Mouse (Mus musculus): Measurements from ENCODE around the gene Khdc1c.
"Not testable (repeated sequence)": the region's sequence is repeated elsewhere in the genome, so short reads cannot be mapped to it uniquely, and the experiment has no call there.

The Khdc1c gene

GRCm38 (mm10) chr1:21368031-21368430, at the start of gene Khdc1c:
Gene Khdc1c (plus strand): TSS chr1:21368331.
- in situ Hi-C loops (cut with MboI; ENCODE audit: low sequenced_read_pairs): not testable (repeated sequence)

DNA sequence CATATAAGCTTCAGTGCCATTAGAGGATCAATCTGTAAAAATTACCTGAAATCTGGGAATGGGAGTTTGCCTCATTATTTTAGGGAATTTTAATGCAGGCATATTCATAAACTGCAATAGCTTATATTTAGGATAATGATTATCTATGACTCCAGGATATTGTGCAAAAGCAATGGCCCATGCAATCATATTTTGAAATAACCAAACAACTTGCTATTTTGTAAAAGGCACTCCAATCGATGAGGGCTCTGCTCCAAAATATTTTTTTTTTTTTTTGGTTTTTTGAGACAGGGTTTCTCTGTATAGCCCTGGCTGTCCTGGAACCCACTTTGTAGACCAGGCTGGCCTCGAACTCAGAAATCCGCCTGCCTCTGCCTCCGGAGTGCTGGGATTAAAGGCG, 47.9 kb upstream of the Khdc1c start:
- in situ Hi-C loops (cut with MboI; ENCODE audit: low sequenced_read_pairs): not testable (repeated sequence)

DNA sequence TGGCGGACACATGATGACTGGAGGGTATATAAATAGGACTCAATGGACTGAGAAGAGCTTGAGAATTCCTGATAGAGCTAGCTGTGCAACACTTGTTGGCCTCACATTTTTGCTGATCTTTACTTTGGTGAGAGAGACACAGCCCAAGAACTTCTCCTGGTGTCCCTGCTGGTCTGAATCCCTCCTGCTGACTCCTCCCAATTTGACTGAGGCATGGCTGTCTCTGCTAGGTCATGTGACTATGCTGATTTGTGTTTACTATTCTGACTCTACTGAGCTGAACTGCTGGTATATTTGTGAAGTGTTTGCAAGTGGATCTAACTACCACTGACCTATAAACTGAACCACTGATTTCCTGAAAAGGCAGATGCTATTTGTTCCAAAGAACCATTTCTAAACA, 46.5 kb upstream of the Khdc1c start:
- in situ Hi-C loops (cut with MboI; ENCODE audit: low sequenced_read_pairs): no loop called here

DNA sequence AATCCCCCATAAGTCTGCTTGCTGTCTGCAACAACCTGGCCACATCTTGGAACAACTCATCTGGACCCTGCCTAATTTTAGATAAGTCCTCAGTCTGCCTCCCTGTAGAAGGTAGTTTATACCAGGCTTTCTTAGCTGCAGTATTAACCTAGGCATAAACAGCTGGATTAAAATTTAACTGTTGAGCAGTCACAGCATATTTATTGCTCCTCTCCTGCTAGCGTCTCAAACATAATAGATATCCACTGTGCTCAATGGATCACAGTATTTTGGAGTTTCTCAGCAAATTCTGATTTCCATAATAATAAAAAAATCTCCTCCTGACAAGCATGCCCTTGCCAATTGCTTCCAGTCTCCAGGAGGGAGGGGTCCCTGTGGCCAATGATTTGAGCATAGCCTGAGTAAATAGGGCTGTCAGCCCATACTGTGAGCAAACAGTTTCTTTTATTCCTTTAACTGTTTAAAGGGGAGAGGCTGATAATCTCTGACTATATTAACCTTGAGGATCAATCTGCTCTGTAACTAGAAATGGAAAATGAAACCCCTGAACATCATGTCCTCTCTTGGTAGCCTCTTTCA, 44.0 kb upstream of the Khdc1c start:
- in situ Hi-C loops (cut with MboI; ENCODE audit: low sequenced_read_pairs): no loop called here

DNA sequence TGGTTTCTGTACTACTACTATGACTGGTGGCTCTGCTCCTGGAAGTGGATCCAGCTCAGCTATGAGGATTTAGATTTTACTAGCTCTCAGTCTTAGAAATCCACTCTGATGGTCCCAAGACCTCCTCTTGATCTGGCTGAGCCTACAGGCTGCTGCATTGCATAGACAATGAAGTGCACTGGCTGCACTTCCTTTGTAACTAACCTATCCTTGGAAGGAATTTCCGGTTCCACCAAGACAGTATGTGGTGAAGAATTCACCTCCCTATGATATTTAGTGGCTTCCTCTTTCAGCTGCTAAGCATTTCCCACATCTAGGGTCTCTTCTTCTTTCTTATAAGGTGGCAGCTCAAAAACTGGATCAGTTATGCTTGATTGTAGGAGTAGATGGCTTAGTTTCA, 43.5 kb upstream of the Khdc1c start:
- in situ Hi-C loops (cut with MboI; ENCODE audit: low sequenced_read_pairs): no loop called here

- in situ Hi-C loops (cut with MboI; ENCODE audit: low sequenced_read_pairs): no loop called here
Observed at GRCm38 (mm10) chr1:21326733-21327132, 41.4 kb upstream of the Khdc1c start.

DNA sequence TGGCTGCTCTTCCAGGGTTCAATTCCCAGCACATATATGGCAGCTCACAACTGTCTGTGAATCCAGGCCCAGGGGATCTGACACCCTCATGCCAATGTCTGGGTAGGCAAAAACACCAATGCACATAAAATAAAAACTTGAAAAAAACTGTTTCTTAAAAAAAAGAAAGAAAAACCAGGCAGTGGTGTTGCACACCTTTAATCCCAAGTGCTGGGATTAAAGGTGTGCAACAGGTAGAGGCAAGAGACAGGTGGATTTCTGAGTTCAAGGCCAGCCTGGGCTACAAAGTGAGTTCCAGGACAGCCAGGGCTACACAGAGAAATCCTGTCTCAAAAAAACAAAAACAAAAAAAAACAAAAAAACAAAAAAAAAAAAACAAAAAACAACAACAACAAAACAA, 37.0 kb upstream of the Khdc1c start:
- in situ Hi-C loops (cut with MboI; ENCODE audit: low sequenced_read_pairs): not testable (repeated sequence)

DNA sequence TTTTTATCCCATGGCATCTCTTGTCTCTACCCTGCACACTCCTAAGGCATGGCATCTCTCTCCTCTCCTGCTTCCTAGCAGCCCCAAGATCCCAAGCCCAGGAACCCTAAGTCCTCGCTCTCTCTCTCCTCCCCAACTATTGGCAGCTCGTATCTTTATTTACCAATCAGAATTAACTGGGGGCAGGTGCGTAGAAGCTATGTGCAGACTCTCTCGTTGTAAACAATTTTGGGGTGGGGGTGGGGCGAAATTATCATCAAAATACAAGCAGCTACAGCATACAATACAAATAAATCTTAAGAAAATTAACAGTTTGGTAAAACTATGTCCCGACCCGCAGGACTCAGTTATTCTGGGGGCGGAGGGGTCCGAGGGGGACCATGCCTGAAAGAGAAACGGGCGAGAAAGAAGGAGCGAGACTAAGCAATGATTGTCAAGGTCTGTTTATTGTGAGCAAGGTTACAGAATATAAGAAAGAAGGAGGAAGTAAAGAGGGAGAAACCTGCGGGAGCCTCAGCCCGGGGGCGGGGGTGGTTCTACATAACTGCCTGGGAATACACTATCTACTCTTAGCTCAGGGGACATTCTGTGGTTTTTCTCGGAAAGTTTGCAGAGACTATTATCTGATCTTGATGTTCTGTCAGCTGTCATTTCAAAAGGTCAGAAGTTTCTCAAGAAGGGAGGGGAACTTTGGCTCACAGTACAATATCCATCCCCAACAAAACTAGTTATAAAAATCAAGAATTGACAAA, 34.7 kb upstream of the Khdc1c start:
- in situ Hi-C loops (cut with MboI; ENCODE audit: low sequenced_read_pairs): no loop called here

DNA sequence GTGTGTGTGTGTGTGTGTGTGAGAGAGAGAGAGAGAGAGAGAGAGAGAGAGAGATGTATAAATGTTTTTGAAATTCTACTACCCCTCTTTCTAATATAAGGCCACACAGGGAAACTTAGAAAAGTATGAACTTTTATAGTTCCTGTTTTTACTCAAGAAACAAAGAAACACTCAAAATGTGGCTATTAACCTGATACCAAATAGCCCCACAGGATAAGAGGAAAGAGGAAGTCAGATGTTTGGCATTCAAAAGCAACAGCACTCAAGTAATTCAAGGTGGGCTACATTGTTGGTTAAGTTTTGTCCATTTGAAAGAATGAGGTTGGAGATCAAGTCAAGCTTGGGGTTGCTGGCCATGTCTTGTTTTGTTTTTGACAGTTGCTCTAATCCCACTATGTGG, 32.3 kb upstream of the Khdc1c start:
- in situ Hi-C loops (cut with MboI; ENCODE audit: low sequenced_read_pairs): no loop called here

GRCm38 (mm10) chr1:21340745-21341144, 27.4 kb upstream of the Khdc1c start:
- in situ Hi-C loops (cut with MboI; ENCODE audit: low sequenced_read_pairs): no loop called here

GRCm38 (mm10) chr1:21344253-21344652, 23.9 kb upstream of the Khdc1c start:
- in situ Hi-C loops (cut with MboI; ENCODE audit: low sequenced_read_pairs): no loop called here

GRCm38 (mm10) chr1:21344752-21345151, 23.4 kb upstream of the Khdc1c start:
- in situ Hi-C loops (cut with MboI; ENCODE audit: low sequenced_read_pairs): not testable (repeated sequence)

DNA sequence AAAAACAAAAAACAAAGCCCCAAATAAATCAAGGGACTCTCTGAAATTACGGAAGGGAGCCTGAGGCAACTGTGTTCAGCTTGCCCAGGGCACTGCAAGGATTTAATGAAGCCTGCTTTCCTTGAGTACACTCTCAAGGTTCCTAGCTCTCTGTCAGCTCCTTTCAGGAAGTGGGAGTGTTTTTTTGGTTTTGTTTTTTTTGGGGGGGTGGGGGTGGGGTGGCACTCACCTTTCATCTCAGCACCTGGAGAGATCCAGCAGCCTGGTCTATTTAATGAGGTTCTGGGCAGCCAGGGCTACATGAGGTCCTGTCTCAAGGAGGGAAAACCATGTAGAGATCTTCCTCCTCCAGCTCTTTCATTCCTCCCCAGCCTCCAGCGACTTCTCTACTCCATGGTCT, 18.8 kb upstream of the Khdc1c start, which contains the start of gene Khdc1a:
Khdc1a (plus strand) TSS at position 301 of the 400 bp plus-strand sequence.
- in situ Hi-C loops (cut with MboI; ENCODE audit: low sequenced_read_pairs): no loop called here

DNA sequence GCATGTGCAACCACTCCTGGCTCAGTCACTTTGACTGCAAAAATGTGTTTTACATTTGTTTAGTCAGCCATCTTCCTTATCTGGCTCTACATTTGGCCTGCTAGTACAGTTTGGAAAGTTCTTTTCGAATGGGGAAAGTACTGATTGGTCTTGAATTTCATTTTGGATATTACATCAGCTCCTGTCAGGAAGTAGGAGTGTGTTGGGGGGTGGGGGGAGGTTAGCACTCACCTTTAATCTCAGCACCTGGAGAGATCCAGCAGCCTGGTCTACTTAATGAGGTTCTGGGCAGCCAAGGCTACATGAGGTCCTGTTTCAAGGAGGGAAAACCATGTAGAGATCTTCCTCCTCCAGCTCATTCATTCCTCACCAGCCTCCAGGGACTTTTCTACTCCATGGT, 15.1 kb downstream of the Khdc1c start, which contains the start of gene Khdc1b:
Khdc1b (plus strand) TSS at position 301 of the 400 bp plus-strand sequence.
- in situ Hi-C loops (cut with MboI; ENCODE audit: low sequenced_read_pairs): no loop called here

DNA sequence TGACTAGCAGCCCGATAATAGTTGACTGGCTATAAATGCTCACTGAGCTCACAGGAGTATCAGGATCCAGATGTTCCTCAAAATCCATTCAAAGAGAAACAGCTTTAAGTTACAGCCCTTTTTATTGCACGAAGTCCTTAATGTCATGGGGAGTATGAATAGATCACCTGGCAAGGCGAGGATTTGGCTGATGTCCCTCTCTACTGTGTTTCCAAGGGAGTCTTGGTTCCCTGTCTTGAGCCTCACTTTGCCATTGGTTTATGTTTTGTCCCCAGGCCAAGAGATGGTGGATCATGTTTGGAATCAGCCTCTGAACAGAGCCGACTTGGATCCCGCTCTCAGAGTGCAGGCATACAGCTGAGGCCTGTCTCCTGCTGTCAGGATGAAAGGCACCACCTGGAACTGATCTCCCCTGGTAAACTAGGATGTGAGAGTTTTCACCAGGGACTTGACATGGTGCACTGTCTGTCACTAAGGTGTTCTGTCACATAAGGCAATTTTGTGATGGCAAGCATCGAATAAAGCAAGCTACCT, 23.1 kb downstream of the Khdc1c start:
- in situ Hi-C loops (cut with MboI; ENCODE audit: low sequenced_read_pairs): no loop called here

GRCm38 (mm10) chr1:21402804-21403203, 34.7 kb downstream of the Khdc1c start:
- in situ Hi-C loops (cut with MboI; ENCODE audit: low sequenced_read_pairs): no loop called here

DNA sequence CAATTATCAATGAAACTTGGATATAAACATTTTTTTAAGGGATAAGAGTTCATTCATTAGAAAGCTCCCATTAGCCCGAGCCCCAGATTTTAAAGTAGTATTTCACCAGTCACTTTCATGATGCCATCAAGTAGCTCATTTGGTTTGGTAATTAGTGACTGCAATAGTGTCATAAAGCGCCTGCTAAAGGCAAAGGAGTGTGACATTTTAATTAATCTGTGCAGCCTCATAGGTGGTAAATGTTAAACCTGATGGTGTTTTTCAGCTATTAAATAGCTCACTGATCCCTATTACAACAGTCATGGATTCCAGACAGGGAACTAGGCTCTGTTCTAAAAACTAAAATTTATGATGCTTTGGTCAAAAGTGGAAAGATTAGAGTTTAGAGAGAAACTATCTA, 39.1 kb downstream of the Khdc1c start:
- in situ Hi-C loops (cut with MboI; ENCODE audit: low sequenced_read_pairs): no loop called here

GRCm38 (mm10) chr1:21411331-21412196, 43.4 kb downstream of the Khdc1c start:
- in situ Hi-C loops (cut with MboI; ENCODE audit: low sequenced_read_pairs): loop anchor here (10.0 kb wide), 2 partner anchors 563 to 843 kb away; no protein-coding TSS in a partner anchor

DNA sequence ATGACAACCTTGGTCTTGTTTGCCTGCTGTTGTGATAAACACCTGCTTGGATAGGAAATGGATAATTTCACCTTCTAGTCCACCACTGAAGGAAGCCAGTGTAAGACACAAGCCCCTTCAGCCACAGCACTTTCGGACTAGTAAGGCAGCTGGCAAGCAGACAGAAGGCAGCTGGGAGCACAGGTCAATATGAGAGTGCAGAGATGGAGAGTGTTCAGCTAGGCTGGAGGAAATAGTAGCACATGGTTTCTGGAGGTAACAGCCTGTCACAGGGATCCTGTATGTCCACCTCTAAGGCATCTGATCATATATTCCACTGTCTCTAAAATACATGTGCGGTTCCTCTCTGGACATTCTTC, 44.0 kb downstream of the Khdc1c start:
- in situ Hi-C loops (cut with MboI; ENCODE audit: low sequenced_read_pairs): loop anchor here (10.0 kb wide), 2 partner anchors 563 to 843 kb away; no protein-coding TSS in a partner anchor

DNA sequence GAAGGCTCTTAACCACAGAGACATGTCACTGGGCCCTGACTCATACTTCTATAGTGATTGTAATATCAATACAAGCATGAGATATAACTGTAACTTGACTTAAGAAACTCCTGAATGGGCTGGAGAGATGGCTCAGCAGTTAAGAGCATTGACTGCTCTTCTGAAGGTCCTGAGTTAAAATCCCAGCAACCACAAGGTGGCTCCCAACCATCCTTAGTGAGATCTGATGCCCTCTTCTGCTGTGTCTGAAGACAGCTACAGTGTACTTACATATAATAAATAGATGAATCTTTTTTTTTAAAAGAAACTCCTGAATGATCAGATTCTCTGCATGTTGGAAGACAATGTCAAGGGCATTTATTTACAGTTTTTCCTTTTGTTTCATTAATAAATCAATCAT, 51.2 kb downstream of the Khdc1c start:
- in situ Hi-C loops (cut with MboI; ENCODE audit: low sequenced_read_pairs): loop anchor here (10.0 kb wide), 2 partner anchors 555 to 835 kb away; no protein-coding TSS in a partner anchor

Data from CH12F3 (cell line).